In genomic region chr4:148693417-148693959, GRCm38 (mm10) we compare ENCODE assay signal across 19 mouse cellular contexts. TPM values are rescaled to one million over a fixed set of nuclear protein-coding genes. Genes with fewer than 3 reads are reported as not detected.
"Had no signal": no experiment of that assay in that cellular context is flagged by ENCODE, and none has a peak within 500 bp of the region (broad histone marks: within the 10 kb centered on the region; RNA-seq: fewer than 3 reads in every experiment).

No protein-coding gene starts in this region.

- H3K4me1 ChIP-seq: midbrain, embryonic 13.5 days; midbrain, embryonic 15.5 days; neural tube, embryonic 12.5 days; stomach, embryonic 15.5 days had no signal

- H3K9ac ChIP-seq: liver, embryonic 14.5 days; midbrain, embryonic 13.5 days; midbrain, embryonic 15.5 days; neural tube, embryonic 12.5 days; stomach, embryonic 15.5 days had no signal

- H3K4me2 ChIP-seq: midbrain, embryonic 11.5 days; midbrain, embryonic 13.5 days; midbrain, embryonic 15.5 days; neural tube, embryonic 12.5 days; stomach, embryonic 15.5 days had no signal

- H3K27ac ChIP-seq: liver, embryonic 14.5 days; midbrain, embryonic 13.5 days; midbrain, embryonic 15.5 days; neural tube, embryonic 12.5 days; stomach, embryonic 15.5 days; stomach, postnatal 0 days had no signal

- H3K36me3 ChIP-seq: midbrain, embryonic 13.5 days; midbrain, embryonic 15.5 days; neural tube, embryonic 12.5 days; stomach, embryonic 15.5 days had no signal

- DNase-seq: lung, adult 18-20 months; lung, postnatal 14 days; lung, postnatal 36 days; right cerebral cortex, postnatal 14 days; thymus, adult 2 months; thymus, postnatal 25 days; thymus, postnatal 4 days had no signal

- H3K9me3 ChIP-seq: midbrain, embryonic 13.5 days; midbrain, embryonic 15.5 days; stomach, embryonic 15.5 days had no signal

- H3K4me3 ChIP-seq: midbrain, embryonic 13.5 days; midbrain, embryonic 15.5 days; neural tube, embryonic 12.5 days; stomach, embryonic 15.5 days had no signal

- ATAC-seq: lung, postnatal 0 days; midbrain, embryonic 13.5 days; midbrain, embryonic 15.5 days had no signal

- H3K27me3 ChIP-seq: midbrain, embryonic 13.5 days; midbrain, embryonic 15.5 days; stomach, embryonic 15.5 days had no signal

RNA-seq across cellular contexts. Expression of gene Gm572, which starts 50.4 kb away (rescaled TPM):
- total RNA-seq: monocyte, adult 5-6 weeks had no signal
- polyA plus RNA-seq: liver, embryonic 14.5 days; liver, embryonic 16.5 days; lung, postnatal 0 days; midbrain, embryonic 11.5 days; midbrain, embryonic 13.5 days; midbrain, embryonic 15.5 days; midbrain, postnatal 0 days; neural tube, embryonic 12.5 days; neural tube, embryonic 14.5 days had no signal
